Comparison of ENCODE assay signal across 14 mouse cellular contexts in genomic region chr1:158465286-158465685, GRCm38 (mm10).
"Had no signal": no experiment of that assay in that cellular context is flagged by ENCODE, and none has a peak within 500 bp of the region (broad histone marks: within the 10 kb centered on the region; RNA-seq: fewer than 3 reads in every experiment).

No protein-coding gene starts in this region.

- H3K4me3 ChIP-seq: limb, embryonic 15.5 days; liver, embryonic 12.5 days; midbrain, embryonic 10.5 days; neural tube, embryonic 13.5 days had no signal

- H3K4me2 ChIP-seq: limb, embryonic 15.5 days; liver, embryonic 12.5 days; lung, embryonic 14.5 days; neural tube, embryonic 13.5 days had no signal

- H3K27ac ChIP-seq: kidney, postnatal 0 days; limb, embryonic 15.5 days; liver, embryonic 12.5 days; midbrain, embryonic 10.5 days; neural tube, embryonic 13.5 days had no signal

- DNase-seq: kidney, adult 9 months; kidney, postnatal 36 days; lung, embryonic 14.5 days; lung, postnatal 10 days; lung, postnatal 4 days; midbrain, embryonic 14.5 days; spleen, adult 18-20 months; thymus, adult 2 months; thymus, postnatal 25 days had no signal

- H3K9me3 ChIP-seq: limb, embryonic 15.5 days; liver, embryonic 12.5 days; midbrain, embryonic 10.5 days; neural tube, embryonic 13.5 days had no signal

- ATAC-seq: liver, embryonic 12.5 days had no signal

- H3K4me1 ChIP-seq: limb, embryonic 15.5 days; liver, embryonic 12.5 days; midbrain, embryonic 10.5 days; neural tube, embryonic 13.5 days had no signal

- H3K9ac ChIP-seq: limb, embryonic 15.5 days; liver, embryonic 12.5 days; lung, embryonic 14.5 days; neural tube, embryonic 13.5 days had no signal

- H3K27me3 ChIP-seq: limb, embryonic 15.5 days; liver, embryonic 12.5 days; neural tube, embryonic 13.5 days had no signal

- H3K36me3 ChIP-seq: limb, embryonic 15.5 days; liver, embryonic 12.5 days; midbrain, embryonic 10.5 days; neural tube, embryonic 13.5 days had no signal
